Mouse (Mus musculus): ENCODE measurements around the gene Zbtb40.

DNA sequence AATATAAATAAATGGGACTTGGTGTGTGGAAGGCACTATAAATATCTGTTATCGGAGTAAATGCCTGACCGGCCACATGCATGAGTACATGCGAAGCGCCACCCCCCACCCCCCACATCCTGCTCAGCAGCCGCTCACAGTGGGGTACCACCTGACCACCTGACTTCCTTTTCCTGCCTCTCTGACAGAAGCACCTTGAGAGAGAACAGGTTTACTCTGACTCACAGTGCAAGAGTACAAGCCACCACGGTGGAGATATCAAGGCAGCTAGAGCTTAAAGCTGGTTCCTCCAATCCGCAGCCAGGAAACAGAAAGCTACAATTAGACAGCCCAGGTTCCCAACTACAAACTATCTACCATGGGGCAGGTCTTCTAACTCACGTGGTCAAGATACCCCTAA, 19.9 kb upstream of the Zbtb40 start:
- TF ChIP-seq CTCF (IDR thresholded peaks at IDR 0.05; ENCODE audit: borderline replicate concordance, extremely low read depth, insufficient read depth, insufficient read length) (no peak), POLR2A (IDR thresholded peaks at IDR 0.05; ENCODE audit: borderline replicate concordance, extremely low read depth, insufficient read depth, insufficient read length, poor library complexity, severe bottlenecking) (no peak)

Measured in brain, embryonic 14.5 days (tissue).